In the genomic region with DNA sequence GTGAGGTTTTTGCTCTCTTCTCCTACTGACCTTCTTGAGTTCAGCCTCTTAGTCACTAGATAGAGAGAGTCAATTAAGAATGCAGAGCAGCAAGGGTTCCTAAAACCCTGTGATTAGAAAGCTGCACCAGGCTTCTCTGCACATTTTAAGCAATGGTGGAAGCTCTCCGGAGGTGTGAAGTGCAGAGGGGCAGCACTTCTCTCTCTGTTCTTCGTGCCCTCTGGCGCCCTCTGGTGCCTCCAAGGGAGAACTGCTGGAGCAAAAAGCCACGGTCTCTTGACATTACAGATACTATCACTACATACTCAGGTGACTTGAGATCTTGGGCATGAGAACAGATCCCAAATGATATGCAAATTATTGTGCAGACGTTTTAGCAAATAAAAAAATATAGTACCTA, we compare ENCODE assay signal across 9 mouse cellular contexts.
A peak's percentile ranks its signal among the peaks of the same experiment; 100 is the strongest.
DNase-seq lines count a peak whose midpoint lies in the region; ATAC-seq and TF ChIP-seq lines count a peak whose summit lies in the region.
"Had no signal": no experiment of that assay in that cellular context is flagged by ENCODE, and none has a peak within 500 bp of the region (broad histone marks: within the 10 kb centered on the region; RNA-seq: fewer than 3 reads in every experiment).

No protein-coding gene starts in this region.

- H3K36me3 ChIP-seq in lung, postnatal 0 days (ENCODE audit: insufficient read depth, low read length) = no peaks in the 10 kb centered on the region
- H3K36me3 ChIP-seq: embryonic facial prominence, embryonic 15.5 days had no signal

- H3K27ac ChIP-seq in lung, postnatal 0 days (ENCODE audit: low read length) = no peak overlapping the region
- H3K27ac ChIP-seq: embryonic facial prominence, embryonic 15.5 days had no signal

- H3K9me3 ChIP-seq in lung, postnatal 0 days (ENCODE audit: low read length) = no peaks in the 10 kb centered on the region
- H3K9me3 ChIP-seq: embryonic facial prominence, embryonic 15.5 days had no signal

- TF ChIP-seq EP300 in lung, postnatal 0 days (IDR thresholded peaks at IDR 0.05) = no peak

- WGBS in lung, postnatal 0 days = 4% methylated on average over 5 of the region's 5 CpGs

- H3K4me2 ChIP-seq in lung, postnatal 0 days (replicated peaks; ENCODE audit: low read depth, low read length) = no peak overlapping the region
- H3K4me2 ChIP-seq: embryonic facial prominence, embryonic 15.5 days had no signal

- H3K27me3 ChIP-seq in lung, postnatal 0 days (replicated peaks; ENCODE audit: insufficient read depth, low read length) = no peaks in the 10 kb centered on the region
- H3K27me3 ChIP-seq: embryonic facial prominence, embryonic 15.5 days had no signal

- no peaks in the 10 kb centered on the region for H3K4me1 ChIP-seq in lung, postnatal 0 days (ENCODE audit: insufficient read depth, low read depth, low read length)
- H3K4me1 ChIP-seq: embryonic facial prominence, embryonic 15.5 days had no signal

- H3K4me3 ChIP-seq in lung, postnatal 0 days (ENCODE audit: low read depth, low read length) = no peak overlapping the region
- H3K4me3 ChIP-seq: embryonic facial prominence, embryonic 15.5 days had no signal

- DNase-seq in B cell, adult 2 months = peak; percentile 64 to 69
- peak; percentile 64 to 87 for DNase-seq in adrenal gland, adult (ENCODE audit: inconsistent age in 2 of 2, low spot score in 1 of 2)
- peak; percentile 82 for DNase-seq in embryo, embryonic 10.5 days (ENCODE audit: low spot score)
- peak; percentile 25 to 58 for DNase-seq in heart, postnatal 36 days
- DNase-seq in kidney, postnatal 4 days = peak; percentile 79 to 81
- DNase-seq in lung, postnatal 0 days (ENCODE audit: low spot score) = peak; percentile 67
- peak; percentile 56 for DNase-seq in ovary, postnatal 36 days (ENCODE audit: low spot score)
- DNase-seq in thymus, postnatal 25 days = peak; percentile 74

- H3K9ac ChIP-seq in lung, postnatal 0 days (replicated peaks; ENCODE audit: low read depth) = no peak overlapping the region
- H3K9ac ChIP-seq: embryonic facial prominence, embryonic 15.5 days had no signal

- peak; percentile 90 for TF ChIP-seq CTCF in lung, postnatal 0 days (IDR thresholded peaks at IDR 0.05)

- no peak for ATAC-seq in lung, postnatal 0 days

- intact Hi-C loops in heart, postnatal 36 days (cut with DNase I) = loop anchor here (1.0 kb wide), 1 partner anchor 363 kb away; no protein-coding TSS in a partner anchor
